Mouse (Mus musculus) monocyte, adult 5-6 weeks (primary cell): ENCODE results near the gene 4930539E08Rik. TPM values are rescaled to one million over a fixed set of nuclear protein-coding genes. Genes with fewer than 3 reads are reported as not detected.

ENCODE experiments used
- ATAC-seq: fragments of 153-309, 156-312 bp; replicated peaks from 2 replicates; pipeline ENCODE4 v1.8.0; 2017; ENCODE audit warnings: mild to moderate bottlenecking; ENCODE audit not compliant: low TSS enrichment, insufficient number of reproducible peaks, severe bottlenecking, poor library complexity, low FRiP score
- total RNA-seq: library from RNA; stranded (forward); fragments of 200-1000, 200-491, 200-594 nt; gene quantifications from 3 replicates; pipeline ENCODE4 v1.2.3, GENCODE M21; 2017

The 4930539E08Rik gene
- total RNA-seq, 1 experiment from 2014 or later, result 0.38 TPM

DNA sequence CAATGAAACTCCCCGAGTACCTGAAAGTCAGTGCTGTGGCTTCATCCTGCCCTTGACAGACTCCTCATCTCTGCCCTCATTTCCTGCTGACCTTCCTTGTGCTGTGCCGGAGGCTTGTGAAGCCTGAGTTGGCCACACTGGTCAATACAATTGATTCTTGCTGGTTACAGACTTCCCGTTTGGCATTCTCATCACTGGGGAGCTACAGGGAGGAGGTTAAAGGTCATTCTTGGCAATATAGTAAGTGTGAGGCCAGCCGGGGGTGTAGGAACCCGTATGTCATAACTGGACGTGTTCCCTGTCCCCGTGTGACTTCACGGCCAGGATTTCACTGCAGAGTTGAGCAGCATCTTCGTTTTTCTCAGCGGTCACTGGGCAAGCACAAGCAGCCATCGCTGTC is 43.3 kb downstream of the 4930539E08Rik start:
- no peak for ATAC-seq

DNA sequence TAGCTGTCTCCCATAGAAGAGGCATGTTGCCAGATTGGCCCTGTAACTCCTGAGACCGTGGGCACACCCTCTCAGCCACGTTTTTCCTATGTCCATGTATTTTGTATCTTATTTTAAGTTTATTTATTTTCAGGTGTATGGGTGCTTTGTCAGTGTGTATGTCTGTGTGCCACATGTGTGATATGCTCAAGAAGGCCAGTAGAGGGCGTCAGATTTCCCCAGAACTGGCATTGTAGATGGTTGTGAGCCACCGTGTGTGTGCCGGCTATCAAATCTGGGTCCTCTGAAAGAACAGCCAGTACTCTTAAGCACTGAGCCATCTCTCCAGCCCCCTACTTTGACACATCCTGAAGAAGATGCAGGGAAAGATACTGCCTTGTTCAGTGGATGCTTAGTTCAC is 44.7 kb downstream of the 4930539E08Rik start:
- no peak for ATAC-seq

DNA sequence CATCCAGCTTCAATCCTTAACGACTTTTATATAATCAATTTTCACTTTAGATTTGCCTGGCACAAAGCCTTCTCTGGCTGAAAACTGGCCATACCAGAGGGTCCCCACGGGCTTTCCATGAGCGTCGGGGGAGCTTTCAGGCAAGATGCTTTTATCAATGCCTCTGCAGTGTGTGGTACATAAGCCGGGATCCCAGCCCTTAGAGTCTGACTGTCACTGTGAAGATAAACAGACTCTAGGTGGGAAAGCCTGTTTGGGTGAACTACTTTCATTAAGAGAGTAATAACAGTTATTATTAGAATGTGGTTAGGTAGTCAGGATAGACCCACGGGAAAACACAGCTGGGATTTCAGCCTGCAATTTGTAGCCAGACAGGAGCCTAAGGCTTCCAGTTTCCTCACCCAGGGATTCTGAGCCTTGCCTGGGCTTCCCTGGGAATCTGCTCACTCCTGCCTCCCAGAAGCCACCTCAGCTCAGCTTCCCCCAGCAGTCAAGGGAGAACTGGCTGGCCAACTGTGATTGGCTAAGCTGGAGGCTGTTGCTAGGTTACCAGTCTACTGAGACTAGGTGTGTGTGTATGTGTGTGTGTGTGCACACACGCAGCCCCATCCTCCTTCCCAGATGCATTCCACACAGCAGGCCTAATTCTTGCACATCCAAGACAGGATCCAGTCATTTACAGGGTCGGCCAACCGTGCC is 45.6 kb downstream of the 4930539E08Rik start:
- ATAC-seq, result no peak

DNA sequence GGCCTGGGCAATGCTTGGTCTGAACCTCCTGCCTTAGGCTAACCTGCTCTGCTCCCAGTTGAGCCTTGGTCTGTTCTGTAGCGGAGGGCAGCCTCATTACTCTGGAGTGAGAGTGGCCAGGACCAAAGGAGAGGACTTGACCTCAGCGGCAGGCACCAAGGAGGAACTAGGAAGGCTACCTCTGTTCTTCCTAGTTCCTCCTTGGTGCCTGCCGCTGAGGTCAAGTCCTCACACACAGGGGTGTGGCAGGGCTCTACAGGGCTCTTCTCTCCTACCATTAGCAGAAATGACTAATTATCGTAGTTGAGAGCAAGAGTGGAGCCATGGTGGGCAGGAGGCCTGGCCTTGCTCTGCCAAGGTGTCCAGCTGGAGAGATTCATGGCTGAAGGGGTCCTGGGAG is 47.7 kb downstream of the 4930539E08Rik start:
- ATAC-seq, result peak; percentile 62; the same call in 1 of the 2 replicates

DNA sequence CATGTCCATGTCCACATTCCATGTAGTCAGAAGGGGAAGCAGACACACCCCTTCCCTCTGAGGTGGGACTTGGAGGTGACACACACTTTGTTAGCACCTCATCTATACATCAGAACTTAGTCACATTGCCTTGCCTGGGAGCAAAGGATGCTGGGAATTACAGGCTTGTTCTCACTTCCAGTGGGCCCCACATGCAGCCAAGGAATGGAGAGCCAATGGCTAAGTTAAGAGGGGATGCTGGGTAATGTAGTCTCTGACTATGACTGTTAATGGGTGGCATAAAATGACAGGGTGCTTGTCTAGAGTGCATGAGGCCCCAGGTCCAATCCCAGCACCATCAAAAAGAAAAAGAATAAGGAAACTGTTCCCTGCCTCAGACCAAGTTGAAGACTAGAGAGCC is 48.2 kb downstream of the 4930539E08Rik start:
- ATAC-seq, result no peak

DNA sequence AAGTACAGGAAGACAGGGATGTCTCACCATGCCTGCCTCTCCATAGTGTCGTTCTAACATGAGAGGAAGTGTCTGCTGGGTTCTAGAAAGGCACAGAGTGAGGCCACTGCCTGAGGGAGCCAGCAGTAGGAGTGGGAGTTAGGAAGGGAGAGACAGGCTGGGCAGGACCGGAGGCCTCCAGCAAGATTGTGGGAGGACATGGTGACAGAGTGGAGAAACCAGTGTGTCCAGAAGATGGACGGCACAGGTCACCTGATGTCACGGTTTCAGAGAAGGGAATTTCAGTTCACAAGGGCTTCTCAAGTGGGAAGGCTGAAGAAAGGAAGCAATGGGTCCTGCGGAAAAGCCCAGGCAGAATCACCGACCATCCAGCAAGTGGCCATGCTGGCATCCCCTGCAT is 50.7 kb downstream of the 4930539E08Rik start:
- ATAC-seq, result no peak

DNA sequence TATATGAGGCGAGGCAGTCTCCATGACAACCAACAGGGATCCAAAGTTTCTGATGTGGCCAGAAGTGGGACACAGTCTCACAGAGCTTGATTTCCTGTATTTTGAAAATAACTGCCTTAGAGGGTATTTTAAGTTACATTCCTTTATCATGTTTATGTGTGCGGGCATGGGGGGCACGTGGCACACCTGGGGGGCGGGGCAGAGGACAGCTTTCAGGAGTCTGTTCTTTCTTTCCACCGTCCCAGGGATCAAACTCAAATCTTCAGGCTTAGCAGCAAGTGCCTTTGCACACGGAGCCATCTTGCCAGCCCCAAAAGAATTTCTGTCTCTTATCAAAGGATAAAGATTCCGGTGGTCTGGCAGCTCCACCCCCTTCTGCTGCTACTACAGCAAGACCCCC is 51.2 kb downstream of the 4930539E08Rik start:
- no peak for ATAC-seq

DNA sequence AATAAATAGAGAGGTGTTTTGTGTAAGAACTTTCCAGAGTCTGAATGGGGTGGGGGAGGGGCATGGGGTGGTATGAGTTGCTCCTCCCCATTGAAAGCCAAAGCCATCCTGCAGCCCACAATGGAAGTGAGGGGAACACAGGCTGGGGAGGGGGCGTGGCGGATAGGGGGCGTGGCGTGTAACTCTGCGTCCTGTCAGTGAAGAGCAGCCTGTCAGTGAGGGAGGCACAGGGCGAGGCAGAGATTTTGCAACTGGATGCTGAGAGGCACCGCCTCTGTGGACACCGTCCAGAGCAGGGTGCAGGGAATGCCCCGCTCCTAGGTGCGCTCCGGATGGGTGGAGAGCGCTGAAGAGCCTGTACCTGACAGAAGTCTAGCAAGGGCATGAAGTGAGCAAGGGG is 56.9 kb downstream of the 4930539E08Rik start, which contains the start of gene Pnpla1:
Gene Pnpla1, plus strand, starts transcription at position 207 of the 400 bp plus-strand sequence.
- ATAC-seq, result no peak

DNA sequence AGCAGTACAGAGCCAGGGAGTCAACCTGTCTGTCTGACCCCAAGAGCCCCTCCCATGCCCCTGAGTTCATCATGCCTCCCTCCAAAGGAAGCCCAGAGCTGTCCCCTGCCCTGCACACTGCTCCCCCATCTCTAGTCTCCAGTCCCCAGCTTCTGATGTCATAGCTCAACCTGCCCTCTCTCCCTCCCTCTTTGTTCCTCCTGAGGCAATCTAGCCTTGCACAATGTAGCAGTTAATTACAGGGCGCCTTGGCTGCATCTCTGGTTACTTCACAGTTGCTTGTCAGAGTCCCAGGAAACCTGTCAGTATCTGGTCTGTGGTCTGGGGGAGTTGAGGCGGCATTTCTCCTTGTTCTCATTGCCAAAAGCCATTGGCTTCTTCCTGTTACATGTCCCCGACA is 59.1 kb downstream of the 4930539E08Rik start:
- ATAC-seq, result peak; percentile 63

DNA sequence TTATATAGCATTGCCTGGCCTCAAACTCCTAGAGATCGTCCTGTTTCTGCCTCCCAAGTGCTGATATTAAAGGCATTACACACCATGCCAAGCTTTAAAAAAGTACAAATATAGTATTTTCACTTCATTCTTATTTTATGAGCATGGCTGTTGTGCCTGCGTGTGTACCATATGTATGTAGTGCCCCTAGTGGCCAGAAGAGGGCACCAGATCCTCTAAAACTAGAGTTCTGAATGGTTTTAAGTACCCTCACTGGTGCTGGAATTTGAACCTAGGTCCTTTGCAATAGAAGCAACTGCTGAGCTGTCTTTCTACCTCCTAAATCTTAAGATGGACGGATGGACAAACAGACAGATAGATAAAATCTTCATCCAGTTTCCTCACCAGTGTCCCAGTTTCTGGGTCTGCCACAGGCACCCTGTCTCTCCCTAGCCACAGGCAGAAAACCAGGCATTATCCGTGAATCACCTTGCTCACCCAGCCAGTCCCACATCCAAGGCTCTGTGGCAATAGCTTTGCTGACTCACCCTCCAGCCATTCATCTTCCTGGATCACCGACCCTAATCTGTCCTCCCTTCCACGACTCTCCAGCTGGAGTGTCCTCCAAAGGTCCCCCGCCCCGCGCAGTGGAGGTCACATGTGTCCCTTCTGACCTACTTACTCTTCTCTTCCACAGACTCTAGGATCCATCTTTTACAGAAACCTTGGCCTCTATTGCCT is 59.8 kb downstream of the 4930539E08Rik start:
- no peak for ATAC-seq

DNA sequence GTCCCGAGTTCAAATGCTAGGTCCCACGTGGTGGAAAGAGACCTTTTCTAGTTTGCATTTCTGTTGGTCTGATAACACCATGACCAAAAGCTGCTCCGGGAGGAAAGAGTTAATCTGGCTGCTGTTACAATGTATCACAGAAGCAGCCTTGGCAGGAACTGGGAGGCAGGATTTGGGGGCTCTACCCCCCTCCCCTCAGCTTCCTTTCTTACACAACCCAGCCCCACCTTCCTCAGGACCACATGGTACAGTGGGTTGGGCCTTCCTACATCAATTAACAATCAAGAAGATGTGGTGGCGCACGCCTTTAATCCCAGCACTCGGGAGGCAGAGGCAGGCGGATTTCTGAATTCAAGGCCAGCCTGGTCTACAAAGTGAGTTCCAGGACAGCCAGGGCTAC is 60.7 kb downstream of the 4930539E08Rik start:
- no peak for ATAC-seq

DNA sequence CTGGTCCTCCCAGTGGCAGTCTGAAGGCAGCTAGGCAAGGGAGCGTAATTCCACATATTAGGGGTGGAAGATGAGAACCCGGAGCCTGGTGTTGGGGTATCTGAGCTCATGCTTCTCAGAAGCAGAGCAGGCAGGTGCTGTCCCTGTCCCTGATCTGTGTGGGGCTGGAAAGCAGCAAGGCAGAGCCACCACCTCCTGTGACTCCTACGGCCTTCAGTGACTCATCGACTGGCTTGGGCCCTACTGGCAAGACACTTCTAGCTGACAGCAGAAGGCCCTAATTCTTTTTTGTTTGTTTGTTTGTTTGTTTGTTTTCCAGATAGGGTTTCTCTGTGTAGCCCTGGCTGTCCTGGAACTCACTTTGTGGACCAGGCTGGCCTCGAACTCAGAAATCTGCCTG is 64.6 kb downstream of the 4930539E08Rik start:
- ATAC-seq, result no peak

DNA sequence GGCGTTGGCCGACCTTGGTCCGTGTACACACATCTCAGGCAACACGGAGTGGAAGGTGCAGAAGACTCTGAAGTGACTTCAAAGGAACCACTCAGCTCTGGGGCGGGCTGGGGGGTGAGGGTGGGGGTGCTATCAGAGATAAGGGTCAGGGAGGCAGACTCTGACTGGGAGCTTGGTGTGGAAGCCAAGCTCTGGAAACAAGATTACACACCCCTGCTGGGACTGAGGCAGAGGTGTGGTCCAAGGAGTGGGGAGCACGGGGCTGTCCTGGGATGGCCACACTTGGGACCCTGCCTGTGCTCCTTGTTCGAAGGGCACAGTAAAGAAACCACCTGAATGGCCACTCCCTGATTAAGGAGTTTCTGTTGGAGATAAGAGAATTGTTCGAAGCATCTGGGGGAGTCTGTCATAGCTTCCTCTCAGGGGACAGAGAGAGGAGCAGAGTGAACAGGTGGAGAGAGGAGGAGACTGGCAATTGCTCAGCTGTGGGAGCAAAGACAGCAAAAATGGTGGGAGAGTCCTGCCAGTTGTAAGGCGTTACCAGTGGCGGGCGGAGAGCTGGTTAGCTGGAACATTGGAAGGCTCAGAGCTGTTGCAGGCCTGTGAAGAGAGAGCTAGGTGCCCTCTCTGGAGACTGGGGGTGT is 68.0 kb downstream of the 4930539E08Rik start:
- no peak for ATAC-seq

Other genes starting within 250 kb of the 4930539E08Rik start
- gene Slc26a8, start 225.1 kb downstream of the 4930539E08Rik start, total RNA-seq, result 0.97 to 1.5 TPM in 2 of 3 replicates, not detected in the other
- gene Mapk14, start 224.0 kb downstream of the 4930539E08Rik start, total RNA-seq, result 157 to 202 TPM (median 181 TPM) in 3 replicates
- 10.1 to 17.4 TPM in 2 of 3 replicates, not detected in the other for gene AC170998.1, start 189.2 kb downstream of the 4930539E08Rik start, total RNA-seq
- gene Mapk13, start 146.0 kb downstream of the 4930539E08Rik start, total RNA-seq, result 1.5 to 2.3 TPM (median 1.8 TPM) in 3 replicates
- gene Brpf3, start 114.2 kb downstream of the 4930539E08Rik start, total RNA-seq, result 6.7 to 16.8 TPM (median 7.3 TPM) in 3 replicates
- gene Pnpla1, start 56.9 kb downstream of the 4930539E08Rik start, total RNA-seq, result not detected in 3 replicates
- gene Pxt1, start 28.5 kb upstream of the 4930539E08Rik start, total RNA-seq, result not detected in 3 replicates
- gene Kctd20, start 36.6 kb upstream of the 4930539E08Rik start, total RNA-seq, result 67.0 to 103 TPM (median 95.1 TPM) in 3 replicates
- 369 to 443 TPM (median 402 TPM) in 3 replicates for gene Stk38, start 92.7 kb upstream of the 4930539E08Rik start, total RNA-seq
- gene Srsf3, start 117.3 kb upstream of the 4930539E08Rik start, total RNA-seq, result 679 to 753 TPM (median 702 TPM) in 3 replicates
- 10.7 to 29.2 TPM (median 15.7 TPM) in 3 replicates for gene Cdkn1a, start 175.7 kb upstream of the 4930539E08Rik start, total RNA-seq
- 19.9 to 98.4 TPM (median 83.3 TPM) in 3 replicates for gene Rab44, start 198.8 kb upstream of the 4930539E08Rik start, total RNA-seq